Mouse (Mus musculus): ENCODE data around the gene Tll1.
"Not testable (repeated sequence)": the region's sequence is repeated elsewhere in the genome, so short reads cannot be mapped to it uniquely, and the experiment has no call there.

Tll1 gene

DNA sequence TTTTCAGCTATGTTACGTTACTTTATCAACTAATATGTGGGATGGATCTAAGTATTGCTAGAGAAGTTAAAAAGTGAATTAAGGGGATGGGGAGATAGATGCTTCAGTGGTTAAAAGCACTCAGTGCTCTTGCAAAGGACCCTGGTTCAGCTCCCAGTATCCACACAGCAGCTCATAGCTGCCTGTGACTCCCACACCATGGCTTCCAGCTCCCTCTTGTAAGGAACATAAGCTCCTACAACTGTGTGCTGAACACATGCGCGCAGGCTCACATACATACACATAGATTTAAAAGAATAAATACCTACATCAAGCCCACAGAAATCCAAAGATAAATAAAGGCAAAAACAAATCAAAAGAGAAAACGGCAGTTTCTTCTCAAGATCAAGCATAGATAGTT is 148.5 kb downstream of the Tll1 start:
- DNase-seq = no peak

GRCm38 (mm10) chr8:64048556-64048955 is 157.5 kb downstream of the Tll1 start:
- no peak for DNase-seq

DNA sequence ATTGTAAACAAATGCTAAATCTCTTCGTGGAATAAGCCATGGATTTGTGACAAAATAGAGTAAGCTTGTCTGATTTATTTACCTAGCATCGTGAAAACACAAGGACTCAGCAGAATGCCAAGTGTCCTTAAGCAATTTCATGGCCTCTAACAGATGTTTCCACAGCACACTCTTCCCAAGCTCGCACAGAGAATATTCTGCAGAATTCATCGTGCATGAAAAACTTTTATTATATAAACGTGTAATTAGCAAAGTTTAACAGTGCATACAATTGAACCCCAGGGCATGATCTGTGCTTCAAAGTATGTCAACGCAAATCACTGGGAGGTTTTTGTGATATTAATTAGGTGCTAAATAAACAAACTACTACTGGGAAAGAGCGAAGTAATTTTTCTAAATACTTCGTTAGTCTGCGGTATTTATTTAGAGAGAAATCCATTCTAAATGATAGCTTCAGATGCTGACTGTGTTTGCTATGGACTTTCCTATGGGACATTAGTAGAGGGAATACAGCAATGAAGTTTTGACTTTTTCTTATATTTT is 158.0 kb downstream of the Tll1 start:
- DNase-seq = no peak

GRCm38 (mm10) chr8:64041303-64041884 is 164.7 kb downstream of the Tll1 start:
- no peak for DNase-seq

- DNase-seq = no peak
Measured at GRCm38 (mm10) chr8:64030672-64031385, 175.2 kb downstream of the Tll1 start.

DNA sequence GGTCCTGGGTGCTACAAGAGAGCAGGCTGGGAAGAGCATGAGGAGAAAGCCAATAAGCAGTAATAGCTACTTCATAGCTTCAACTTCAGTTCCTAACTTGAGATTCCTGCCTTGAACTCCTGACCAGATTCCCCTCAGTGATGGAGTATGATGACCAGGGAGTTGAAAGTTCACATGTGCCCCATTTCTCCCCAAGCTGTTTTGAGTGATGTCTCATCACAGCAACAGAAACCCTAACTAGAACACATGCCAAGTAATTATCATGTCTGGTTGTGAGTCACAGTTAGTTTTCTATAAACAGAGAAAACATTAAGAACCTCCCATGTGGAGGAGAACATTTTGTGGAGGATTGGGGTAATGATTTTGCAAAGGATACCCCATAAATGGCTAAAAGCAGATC is 176.0 kb downstream of the Tll1 start:
- no peak for DNase-seq

- DNase-seq = no peak
Measured at GRCm38 (mm10) chr8:64029525-64029924, 176.5 kb downstream of the Tll1 start.

DNA sequence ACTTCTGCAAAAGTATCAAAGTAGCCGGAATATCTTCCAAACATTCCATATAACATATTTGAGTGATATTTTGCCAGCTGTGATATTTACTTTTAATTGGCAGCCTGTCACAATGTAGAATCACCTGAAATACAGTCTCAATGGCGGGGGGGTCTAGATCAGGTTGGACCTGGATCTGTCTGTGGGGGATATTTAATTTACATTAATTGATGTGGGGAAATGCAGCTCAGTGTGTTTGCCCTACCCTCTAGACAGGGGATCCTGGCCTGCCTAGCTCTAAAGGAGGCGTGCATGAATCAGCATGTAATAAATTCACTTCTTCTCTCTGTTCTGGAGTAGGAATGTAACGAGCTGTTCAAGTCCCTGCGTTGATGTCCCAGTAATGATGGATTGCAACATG is 181.7 kb downstream of the Tll1 start:
- no peak for DNase-seq

DNA sequence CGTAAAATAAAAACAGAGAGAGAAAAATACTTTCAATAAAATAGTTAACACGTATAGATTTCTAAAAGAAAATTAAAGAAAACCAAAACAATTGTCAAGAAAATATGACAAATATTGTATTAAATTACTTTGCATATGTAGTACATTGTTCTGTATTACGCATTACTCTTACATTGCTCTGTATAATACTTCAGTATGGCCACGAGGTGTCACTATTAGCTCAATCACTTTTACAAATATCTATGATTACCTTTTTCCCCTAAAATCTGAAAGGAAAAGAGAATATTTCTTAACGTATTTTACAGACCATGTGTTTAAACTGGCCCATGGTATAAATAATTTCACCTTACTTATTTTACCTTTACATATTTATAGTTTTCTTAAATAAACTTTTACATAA is 182.5 kb downstream of the Tll1 start:
- peak; percentile 9 for DNase-seq

GRCm38 (mm10) chr8:64023027-64023426 is 183.0 kb downstream of the Tll1 start:
- no peak for DNase-seq

GRCm38 (mm10) chr8:63970612-63971391 is 235.3 kb downstream of the Tll1 start:
- not testable (repeated sequence) for DNase-seq
